Mouse (Mus musculus): ENCODE results near the gene Eef2k.

GRCm38 (mm10) chr7:120839786-120840185 lies 2.8 kb upstream of the Eef2k start:
- no peak for TF ChIP-seq EP300 (IDR thresholded peaks at IDR 0.05; ENCODE audit: low read depth)
- no peak for TF ChIP-seq CTCF (IDR thresholded peaks at IDR 0.05; ENCODE audit: low read depth)
